Mouse (Mus musculus) gastrocnemius, postnatal 14 days (tissue): Measurements from ENCODE around the gene Ap2a1. TPM values are rescaled to one million over a fixed set of nuclear protein-coding genes. Genes with fewer than 3 reads are reported as not detected.
"Not testable (repeated sequence)": the region's sequence is repeated elsewhere in the genome, so short reads cannot be mapped to it uniquely, and the experiment has no call there.

Experiments used
- DNase-seq: peaks from one replicate; pipeline ENCODE4 v3.0.0; 2021; ENCODE audit warnings: mixed read lengths
- intact Hi-C: fragments of 180-260 bp; cut with DNase I; formaldehyde crosslinking; loops from one replicate; pipeline ENCODE4 v1.15.1; 2025; ENCODE audit warnings: low total_unique reads
- total RNA-seq, 2 experiments: library from RNA; stranded (reverse); gene quantifications; 2 replicates each; pipeline ENCODE4 v1.2.3; 2021

The Ap2a1 gene
- total RNA-seq, 2 experiments from 2014 or later, result 55.4 to 60.8 TPM

DNA sequence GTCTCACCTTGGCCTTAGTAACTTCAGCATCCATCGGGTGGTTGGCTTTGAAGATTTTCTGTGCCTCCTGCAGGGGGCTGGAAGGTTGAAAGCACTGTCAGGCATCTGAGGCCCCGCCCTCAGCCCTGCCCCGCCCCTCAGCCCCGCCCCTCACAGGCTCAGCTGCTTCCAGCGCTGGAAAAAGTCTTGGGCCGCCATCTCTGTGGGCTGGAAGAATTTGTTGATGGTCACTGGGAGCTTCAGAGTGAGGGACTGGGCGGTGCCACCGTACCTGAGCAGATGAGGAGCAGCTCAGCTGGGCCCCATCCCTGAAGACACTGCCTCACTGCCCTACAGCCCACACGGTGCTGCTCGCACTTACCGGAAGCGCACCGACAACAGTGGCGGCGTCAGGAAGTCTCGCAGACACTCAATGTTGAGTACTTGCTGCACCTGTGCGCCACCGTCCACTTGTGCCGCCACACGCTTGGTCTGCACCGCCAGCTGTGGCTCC, 28.0 kb downstream of the Ap2a1 start:
- intact Hi-C loops, result loop anchor here (10.0 kb wide), 1 partner anchor 54 kb away; no protein-coding TSS in a partner anchor
- DNase-seq, result no peak

DNA sequence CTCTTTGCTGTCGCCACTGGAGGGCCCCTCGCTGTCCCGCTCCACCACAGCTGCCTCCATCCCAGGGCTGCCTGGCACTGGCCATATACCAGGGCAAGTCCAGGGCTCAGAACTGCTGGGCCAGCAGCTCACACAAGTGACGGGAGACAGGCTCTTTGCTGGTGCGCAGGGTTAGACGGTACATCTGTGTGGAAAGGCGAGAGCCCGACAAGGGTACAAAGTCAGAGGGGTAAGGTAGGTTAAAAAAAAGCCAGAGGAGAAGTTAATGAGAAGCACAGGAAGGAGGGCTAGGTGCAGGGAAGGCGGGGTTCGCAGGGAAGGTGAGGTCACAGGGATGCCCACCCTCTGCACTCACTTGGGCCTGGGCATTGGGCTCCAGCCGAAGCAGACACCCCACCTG, 28.7 kb downstream of the Ap2a1 start:
- DNase-seq, result no peak
- intact Hi-C loops, result loop anchor here (10.0 kb wide), 1 partner anchor 54 kb away; no protein-coding TSS in a partner anchor

DNA sequence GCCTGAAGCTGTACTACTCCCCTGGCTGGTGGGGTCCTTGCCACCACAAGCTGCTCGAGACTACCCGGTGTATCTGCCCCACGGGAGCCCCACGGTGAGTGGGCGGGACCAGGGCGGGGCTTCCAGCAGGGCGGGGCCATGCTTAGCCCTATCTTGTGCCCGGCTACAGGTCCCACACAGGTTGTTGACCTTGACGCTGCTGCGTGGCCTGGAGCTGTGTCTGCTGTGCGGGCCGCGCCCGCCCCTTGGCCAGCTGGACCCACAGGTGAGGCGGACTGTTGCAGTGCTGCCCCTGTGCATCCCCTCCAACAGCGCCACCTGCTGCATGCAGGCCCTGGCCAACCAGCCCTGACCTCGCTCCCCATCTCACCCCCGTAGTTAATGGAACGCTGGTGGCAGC, 30.7 kb downstream of the Ap2a1 start:
- no peak for DNase-seq
- intact Hi-C loops, result no loop called here

DNA sequence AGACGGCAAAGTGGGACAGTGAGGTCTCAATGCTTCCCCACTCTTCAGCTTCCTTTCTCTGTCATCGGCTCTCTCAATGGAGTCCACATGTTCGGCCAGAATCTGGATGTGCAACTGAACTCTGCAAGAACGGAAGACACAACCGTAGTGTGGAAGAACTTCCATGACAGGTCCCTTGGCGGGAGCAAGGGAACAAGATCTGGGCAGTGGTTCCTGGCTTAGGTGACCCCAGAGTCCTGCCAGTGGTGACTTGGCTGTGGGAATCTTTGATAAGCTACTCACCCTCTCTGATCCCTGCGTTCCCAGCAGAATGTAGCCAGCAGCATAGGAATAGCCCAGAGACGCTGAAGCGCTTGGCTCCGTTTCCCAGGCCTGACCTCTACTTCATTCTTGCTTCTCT, 32.8 kb downstream of the Ap2a1 start:
- intact Hi-C loops, result no loop called here

DNA sequence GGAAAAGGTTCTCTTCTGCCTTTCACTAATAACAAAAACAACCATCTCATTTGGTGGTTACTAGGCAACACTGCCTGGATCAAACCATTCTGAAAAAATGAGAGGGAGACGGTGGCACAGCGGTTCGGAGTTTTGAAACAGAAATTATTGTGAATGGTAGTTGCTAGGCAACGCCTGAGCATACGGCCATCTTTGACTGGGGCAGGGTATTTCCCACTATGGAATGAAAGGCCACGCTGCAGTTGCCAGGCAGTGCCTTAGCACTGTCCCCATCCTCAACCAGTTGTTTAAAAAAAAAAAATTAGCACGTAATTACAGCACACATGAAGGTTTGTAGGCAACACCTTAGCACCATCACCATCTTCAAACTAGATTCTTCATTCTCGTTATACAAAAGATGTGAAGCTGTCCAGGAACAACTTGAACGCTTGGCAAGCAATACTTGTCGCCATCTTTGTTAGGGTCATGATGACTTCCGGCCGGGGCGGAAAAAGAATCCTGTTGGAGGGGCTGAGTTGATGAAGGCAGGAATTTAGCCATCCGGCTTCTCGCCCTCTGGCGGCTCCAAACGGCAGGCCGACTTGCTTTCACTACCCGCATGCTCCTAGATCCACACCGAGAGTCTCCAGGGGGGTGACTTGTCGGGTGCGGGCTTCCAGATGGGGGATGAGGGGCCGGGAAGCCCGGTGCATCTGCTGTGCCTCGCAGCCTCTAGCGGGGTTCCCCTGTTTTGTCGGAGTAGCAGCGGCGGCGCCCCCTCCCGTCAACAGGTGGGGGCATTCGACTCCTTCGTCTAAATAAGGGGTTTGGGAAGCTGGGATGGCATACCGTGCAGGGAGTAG, 33.5 kb downstream of the Ap2a1 start, which contains the start of gene Fuz:
TSS of gene Fuz (plus strand) at position 487 of the 842 bp plus-strand sequence.
- intact Hi-C loops, result no loop called here
- DNase-seq, result peak; percentile 91

More for the DNA sequence above, 32.8 kb downstream of the Ap2a1 start:
- DNase-seq, result peak; percentile 45

DNA sequence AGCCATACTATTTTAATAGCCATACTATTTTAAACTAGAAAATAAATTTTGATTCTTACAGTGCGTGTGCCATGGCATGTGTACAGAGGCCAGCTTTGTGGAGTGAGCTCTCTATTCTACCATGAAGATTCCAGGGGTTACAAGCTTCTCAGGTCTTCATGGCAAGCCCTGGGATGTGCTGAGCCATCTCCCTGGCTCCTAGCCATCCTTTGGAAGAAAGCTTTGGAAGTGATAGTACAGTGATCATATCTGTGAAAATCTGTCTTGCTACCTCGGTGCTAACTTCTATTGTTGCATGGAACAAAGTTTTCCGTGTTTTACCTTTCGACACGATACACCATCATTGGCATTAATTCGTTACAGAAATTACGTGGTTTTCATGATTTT, 34.1 kb downstream of the Ap2a1 start:
- intact Hi-C loops, result no loop called here
- no peak for DNase-seq

DNA sequence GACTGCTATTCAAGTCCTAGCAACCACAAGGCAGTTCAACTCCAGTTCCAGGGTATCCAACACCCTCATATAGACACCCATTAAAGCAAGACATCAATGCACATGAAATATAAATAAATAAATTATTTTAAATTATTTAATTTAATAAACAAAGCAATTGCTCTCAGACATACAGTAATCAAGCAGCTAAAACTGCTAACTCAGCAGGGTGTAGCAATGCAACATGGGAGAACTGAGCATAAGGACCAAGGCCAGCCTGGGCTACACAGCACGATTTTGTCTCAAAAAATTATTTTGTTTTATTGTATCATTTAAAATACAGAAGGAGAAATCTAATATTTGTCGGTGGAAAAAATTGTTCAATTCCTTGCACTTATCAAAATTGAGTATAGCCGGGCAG, 35.1 kb downstream of the Ap2a1 start:
- intact Hi-C loops, result no loop called here
- no peak for DNase-seq

DNA sequence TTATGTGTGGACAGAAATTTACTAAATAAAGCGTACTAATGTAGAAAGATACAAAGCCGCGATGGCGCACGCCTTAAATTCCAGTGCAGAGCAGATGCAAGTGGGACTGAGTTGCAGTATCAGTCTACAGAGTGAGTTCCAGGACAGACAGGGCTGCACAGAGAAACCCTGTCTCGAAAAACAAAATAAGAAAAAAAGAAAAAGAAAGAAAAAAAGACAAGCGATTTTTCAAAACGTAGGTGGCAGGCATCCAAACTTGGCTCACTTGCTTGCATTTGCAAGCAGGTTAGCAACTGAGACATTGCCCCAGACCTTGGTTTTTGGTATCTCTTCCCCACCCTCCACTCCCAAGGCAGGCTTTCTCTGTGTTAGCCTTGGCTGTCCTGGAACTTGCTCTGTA, 36.1 kb downstream of the Ap2a1 start:
- intact Hi-C loops, result no loop called here
- no peak for DNase-seq

DNA sequence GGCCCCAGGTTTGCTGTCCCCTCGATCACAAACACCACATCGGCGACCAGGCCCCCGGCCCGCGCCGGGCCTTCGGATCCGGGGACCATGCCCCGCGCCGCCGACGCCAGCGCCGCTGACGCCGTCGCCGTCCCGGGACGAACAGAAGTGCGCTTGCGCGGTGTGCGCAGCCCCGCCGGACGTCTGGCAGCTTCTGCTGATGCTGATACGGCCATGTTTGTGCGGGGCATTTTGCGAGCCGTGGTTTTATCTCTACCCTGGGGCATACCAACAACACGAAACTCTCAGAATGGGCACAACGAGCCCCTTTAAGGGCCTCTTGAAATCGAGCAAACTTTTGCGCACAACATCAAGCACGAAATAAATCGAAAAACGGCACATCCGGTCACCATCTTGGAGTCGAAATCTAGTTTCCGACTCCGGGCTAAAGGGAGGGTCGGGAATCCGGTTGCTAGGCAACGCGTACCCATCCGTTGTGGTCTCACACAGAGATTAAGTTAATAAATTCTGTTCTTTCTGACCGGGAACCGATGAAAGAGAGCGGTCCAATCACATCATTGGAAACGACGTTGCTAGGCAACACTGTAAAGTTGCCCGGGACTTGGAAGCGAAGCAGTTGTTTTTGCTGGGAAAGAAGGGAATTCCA, 36.9 kb downstream of the Ap2a1 start, which contains the start of gene Med25:
TSS of gene Med25 (minus strand) at position 437 of the 646 bp plus-strand sequence.
- DNase-seq, result peak; percentile 88
- intact Hi-C loops, result no loop called here

DNA sequence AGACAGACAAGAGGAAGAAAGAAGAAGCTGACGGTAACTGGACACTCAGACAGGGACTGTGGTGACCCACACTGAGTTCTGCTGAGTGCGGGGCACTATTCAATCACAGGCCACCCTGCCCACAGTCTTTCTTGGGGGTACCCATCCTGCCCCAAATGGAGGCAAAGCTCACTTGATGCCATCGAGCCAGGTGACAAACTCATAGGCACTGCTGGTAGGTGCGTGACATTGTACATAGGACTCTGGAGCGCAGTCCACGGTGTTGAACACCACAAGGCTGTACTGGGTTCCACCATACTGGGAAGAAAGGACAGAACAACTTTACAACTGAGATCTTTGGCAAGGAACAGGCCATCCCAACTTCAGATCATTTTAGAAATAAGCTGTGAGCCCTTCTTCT, 37.7 kb downstream of the Ap2a1 start:
- no peak for DNase-seq
- intact Hi-C loops, result no loop called here

DNA sequence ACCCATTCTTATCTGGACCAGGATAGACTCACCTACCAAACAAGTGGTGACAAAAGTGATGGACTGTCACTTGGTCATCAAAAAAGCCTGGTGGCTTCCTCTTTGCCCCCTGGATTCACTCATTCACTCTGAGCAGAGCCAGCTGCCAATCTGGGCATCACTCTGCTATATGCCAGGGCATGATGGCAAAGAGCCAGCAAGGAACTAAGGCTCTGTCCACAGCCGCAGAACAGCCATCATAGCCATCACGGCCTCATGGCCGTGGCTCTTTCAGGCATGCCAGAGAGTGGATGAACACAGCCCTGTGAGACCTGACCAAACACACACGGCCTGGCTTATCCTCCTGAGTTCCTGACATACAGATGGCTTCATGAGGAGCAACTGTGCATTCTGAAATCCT, 38.6 kb downstream of the Ap2a1 start:
- intact Hi-C loops, result no loop called here
- DNase-seq, result no peak

DNA sequence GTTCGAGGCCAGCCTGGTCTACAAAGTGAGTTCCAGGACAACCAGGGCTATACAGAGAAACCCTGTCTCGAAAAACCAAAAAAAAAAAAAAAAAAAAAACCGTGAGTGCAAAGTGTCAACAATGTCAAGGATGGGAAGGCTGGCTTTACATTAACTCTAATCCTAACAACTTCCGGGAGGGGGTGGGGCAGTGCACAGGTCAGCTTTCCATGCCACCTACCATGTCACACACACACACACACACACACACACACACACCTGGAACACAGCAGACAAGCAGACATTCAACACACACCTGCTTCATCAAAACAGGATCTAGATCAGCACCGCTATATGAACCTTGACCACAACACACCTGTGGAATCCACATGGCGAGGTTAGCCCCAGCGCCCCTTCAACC, 39.1 kb downstream of the Ap2a1 start:
- DNase-seq, result no peak
- intact Hi-C loops, result no loop called here

DNA sequence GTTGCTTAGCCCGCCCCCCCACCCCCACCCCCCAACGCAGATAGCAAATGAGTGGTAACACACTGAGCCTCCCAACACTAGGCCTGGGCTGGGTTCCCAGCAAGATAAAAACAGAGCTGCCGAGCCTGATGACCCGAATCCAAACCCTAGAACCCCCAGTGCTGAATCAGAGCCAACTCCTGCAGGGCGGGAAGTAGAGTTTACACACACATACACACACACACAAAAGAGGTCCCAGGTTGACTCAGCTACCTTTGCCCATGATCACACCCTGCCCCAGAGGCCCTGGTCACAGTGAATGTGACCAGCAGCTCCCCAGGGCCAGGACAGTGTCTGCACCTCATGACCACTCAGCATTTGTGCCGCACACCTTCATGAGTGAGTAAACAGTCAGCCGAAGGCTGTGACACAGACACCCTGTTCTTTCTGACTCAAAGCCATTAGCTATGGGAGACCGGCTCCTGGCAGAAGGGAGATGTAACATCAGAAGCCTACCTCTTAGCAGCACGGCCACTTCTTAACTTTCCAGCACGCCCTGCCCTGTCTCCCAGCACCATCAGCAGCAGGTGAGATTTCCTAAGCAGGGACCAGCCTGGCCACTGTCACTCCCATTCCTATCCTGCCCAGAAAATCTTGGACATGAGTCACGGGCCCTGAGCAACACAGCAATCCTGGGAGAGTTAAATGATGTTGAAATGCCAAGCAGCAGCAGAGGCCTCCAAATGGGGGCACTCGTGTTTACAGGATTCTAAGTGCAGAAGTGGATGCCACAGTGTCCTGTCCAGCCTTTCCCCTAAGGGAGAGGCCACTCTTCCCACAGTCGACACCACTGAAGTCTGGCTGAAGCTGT, 40.8 kb downstream of the Ap2a1 start:
- DNase-seq, result no peak
- intact Hi-C loops, result no loop called here

DNA sequence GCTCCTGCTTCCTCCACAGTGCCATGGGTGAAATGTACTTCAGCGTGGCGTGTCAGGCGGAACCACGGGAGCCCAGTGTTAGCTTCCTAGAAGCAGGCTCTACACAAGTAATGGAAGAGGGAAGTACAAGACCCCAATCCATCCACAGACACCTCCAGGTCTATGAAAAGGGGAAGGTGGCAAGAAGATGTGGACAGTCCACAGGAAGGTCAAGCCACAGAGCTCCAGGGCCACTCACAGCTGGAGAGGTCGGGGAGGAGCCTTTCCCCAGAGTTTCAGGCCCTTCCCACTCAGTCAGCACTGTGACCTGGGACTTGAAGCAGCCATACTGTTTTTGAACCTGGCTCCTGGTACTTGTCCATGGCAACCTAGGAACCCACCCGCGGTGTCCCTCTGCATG, 42.3 kb downstream of the Ap2a1 start:
- intact Hi-C loops, result no loop called here
- DNase-seq, result no peak

DNA sequence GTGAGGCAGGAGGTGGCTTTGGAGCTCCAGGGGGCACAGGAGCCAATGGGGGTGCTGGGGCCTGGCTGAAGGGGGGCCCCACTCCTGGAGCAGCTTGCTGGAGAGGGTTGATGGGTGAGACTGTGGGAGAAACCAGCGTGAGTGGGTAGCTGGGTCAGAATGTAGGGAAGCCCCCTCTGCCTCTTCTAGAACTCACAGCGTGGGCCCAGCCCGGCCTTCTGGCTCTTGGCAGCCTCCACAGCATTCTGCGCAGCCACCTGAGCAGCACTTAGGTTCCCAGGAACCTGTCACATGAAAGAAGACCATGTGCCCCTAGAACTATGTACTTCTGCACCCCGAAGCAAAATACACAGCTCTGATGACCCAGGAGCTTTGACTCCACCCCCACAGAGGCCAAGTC, 44.7 kb downstream of the Ap2a1 start:
- intact Hi-C loops, result no loop called here
- DNase-seq, result no peak

DNA sequence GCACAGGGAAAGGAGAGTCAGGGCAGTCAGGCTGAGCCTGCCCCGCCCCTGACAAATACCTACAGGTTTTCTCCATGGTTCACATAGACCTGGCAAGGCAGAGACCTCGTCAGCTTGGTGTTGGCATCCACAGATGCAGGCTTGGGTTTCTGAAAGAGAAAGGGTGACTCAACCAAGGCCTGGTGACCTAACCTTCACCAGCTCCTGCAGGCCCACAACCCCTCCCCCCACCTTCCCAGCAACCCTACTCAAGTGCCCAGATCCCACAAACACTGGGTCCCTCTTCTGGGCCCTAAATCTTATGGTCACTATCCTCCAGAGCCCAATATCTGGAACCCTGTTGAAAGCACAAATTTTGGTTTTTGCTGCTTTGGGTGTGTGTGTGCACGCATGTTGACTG, 46.3 kb downstream of the Ap2a1 start:
- intact Hi-C loops, result no loop called here
- no peak for DNase-seq

DNA sequence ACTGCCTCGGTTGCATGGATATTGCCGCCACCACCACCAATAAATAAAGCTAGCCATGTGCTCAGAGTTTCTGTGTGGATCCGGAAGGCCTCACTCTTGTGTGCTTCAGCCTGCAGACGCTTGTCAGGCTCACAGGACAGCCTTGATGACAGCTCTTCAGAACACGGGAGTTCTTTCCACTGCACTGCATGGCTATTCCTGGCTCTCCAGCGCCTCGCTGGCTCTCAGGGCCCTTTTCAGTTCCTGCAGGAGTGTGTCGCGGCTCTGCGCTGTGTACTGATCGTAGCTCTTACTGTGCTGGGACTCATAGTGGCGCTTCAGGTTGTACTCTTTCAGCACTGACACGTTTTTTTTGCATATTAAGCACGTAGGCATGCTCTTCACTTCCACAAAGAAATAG, 51.5 kb downstream of the Ap2a1 start:
- intact Hi-C loops, result no loop called here
- no peak for DNase-seq

DNA sequence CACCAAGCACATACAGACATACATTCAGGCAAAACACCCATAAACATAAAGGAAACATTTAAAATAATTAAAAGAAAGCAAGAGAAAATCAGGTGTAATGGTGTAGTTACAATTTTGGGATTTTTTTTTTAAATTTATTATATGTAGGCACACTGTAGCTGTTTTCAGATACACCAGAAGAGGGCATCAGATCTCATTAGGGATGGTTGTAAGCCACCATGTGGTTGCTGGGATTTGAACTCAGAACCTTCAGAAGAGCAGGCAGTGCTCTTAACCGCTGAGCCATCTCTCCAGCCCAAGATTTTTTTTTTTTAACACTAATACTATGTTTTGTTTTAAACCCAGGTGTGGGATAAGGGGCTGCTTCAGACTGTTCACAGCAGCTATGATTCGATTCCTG, 57.5 kb downstream of the Ap2a1 start:
- DNase-seq, intact Hi-C loops: not testable (repeated sequence)

DNA sequence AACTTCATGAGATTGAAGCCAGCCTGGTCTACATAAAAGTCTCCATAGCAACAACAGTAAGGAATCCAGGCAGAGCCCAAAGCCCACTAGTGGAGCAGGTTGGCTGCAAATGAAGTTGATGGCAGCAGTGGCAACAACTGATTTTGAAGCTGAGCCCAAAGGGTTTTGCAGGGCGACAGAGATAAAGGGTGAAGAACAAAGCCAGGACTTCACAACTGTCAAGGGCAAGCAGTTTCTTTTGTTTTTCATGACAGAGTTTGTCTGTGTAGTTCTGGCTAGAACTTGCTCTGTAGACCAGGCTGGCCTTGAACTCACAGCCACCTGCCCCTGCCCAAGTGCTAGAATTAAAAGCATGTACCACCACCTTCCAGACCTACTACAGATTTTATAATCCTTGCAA, 58.1 kb downstream of the Ap2a1 start:
- intact Hi-C loops, result no loop called here
- no peak for DNase-seq

DNA sequence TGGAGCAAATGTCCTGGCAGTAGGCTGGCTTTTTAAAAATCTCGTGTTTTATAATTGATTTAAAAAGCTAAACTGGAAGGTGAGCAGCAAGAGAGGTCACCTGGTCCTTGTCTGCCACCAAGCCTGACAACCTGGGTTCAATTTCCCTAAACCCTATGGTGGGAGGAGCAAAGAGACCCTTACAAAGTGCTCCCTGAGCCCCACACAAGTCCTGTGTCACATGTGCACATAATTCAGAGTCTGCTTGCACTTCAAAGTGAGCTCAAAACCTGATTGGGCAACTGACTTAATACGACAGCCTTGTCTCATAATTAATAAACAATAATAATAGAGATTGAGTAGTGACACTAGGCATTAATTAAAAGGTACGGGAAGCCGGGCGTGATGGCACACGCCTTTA, 58.7 kb downstream of the Ap2a1 start:
- no peak for DNase-seq
- intact Hi-C loops, result no loop called here
